Mouse (Mus musculus): ENCODE results near the gene Fgf3.

Gene Fgf3

GRCm38 (mm10) chr7:144837891-144838488 lies at the start of gene Fgf3:
Gene Fgf3 (plus strand): TSS chr7:144838083.
- no peak for ATAC-seq (ENCODE audit: insufficient number of reproducible peaks, low FRiP score, low TSS enrichment)

DNA sequence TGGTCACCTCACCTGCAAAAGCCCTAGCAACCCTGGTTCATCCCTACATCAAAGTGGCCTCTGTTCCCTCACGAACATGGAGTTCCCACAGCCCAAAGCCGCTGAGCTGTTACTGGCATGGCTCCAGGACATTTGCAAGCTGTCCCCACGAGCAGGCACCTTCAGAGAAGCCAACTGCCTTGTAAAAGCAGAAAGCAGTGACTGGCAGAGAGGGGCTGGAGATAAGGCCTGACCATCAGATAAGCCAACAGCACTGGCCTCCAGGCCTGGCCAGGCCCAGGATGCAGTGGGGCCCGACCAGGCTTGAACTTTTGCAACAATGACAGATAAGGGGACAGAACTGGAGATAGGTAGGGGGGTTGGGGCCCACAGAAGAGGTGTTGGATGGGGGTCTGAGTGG lies 49.3 kb upstream of the Fgf3 start:
- ATAC-seq (ENCODE audit: insufficient number of reproducible peaks, low FRiP score, low TSS enrichment) = no peak

- no peak for ATAC-seq (ENCODE audit: insufficient number of reproducible peaks, low FRiP score, low TSS enrichment)
Observed at GRCm38 (mm10) chr7:144789601-144790556, 48.0 kb upstream of the Fgf3 start.

- ATAC-seq (ENCODE audit: insufficient number of reproducible peaks, low FRiP score, low TSS enrichment) = no peak
Observed at GRCm38 (mm10) chr7:144791426-144791825, 46.5 kb upstream of the Fgf3 start.

- ATAC-seq (ENCODE audit: insufficient number of reproducible peaks, low FRiP score, low TSS enrichment) = no peak
Observed at GRCm38 (mm10) chr7:144793296-144793695, 44.6 kb upstream of the Fgf3 start.

- ATAC-seq (ENCODE audit: insufficient number of reproducible peaks, low FRiP score, low TSS enrichment) = no peak
Observed at GRCm38 (mm10) chr7:144795976-144796474, 41.9 kb upstream of the Fgf3 start.

GRCm38 (mm10) chr7:144796986-144797735 lies 40.7 kb upstream of the Fgf3 start:
- peak; percentile 41; the same call in 1 of the 2 replicates for ATAC-seq (ENCODE audit: insufficient number of reproducible peaks, low FRiP score, low TSS enrichment)

DNA sequence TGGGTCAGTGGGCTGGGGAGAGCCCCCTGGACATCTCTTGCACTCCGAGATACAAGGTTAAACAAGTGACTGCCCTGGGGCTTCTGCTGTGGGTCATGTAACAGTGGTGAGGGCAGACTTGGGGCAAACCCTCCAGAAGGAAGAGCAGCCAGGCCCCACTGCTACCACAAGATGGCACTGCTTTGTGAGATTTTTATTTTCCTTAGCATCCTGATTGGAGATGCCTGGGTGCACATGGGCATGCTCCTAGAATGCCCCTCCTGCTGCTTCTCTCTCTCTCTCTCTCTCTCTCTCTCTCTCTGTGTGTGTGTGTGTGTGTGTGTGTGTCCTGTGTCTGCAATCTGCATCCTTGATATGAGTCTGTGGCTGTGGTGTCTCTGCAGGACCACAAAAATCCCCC lies 39.4 kb upstream of the Fgf3 start:
- no peak for ATAC-seq (ENCODE audit: insufficient number of reproducible peaks, low FRiP score, low TSS enrichment)

- ATAC-seq (ENCODE audit: insufficient number of reproducible peaks, low FRiP score, low TSS enrichment) = no peak
Observed at GRCm38 (mm10) chr7:144807036-144807435, 30.8 kb upstream of the Fgf3 start.

GRCm38 (mm10) chr7:144807976-144808577 lies 29.8 kb upstream of the Fgf3 start:
- no peak for ATAC-seq (ENCODE audit: insufficient number of reproducible peaks, low FRiP score, low TSS enrichment)

GRCm38 (mm10) chr7:144811521-144811920 lies 26.4 kb upstream of the Fgf3 start:
- ATAC-seq (ENCODE audit: insufficient number of reproducible peaks, low FRiP score, low TSS enrichment) = no peak

GRCm38 (mm10) chr7:144821901-144822300 lies 16.0 kb upstream of the Fgf3 start:
- no peak for ATAC-seq (ENCODE audit: insufficient number of reproducible peaks, low FRiP score, low TSS enrichment)

- no peak for ATAC-seq (ENCODE audit: insufficient number of reproducible peaks, low FRiP score, low TSS enrichment)
Observed at GRCm38 (mm10) chr7:144823988-144824387, 13.9 kb upstream of the Fgf3 start.

GRCm38 (mm10) chr7:144828369-144828768 lies 9.5 kb upstream of the Fgf3 start:
- no peak for ATAC-seq (ENCODE audit: insufficient number of reproducible peaks, low FRiP score, low TSS enrichment)

DNA sequence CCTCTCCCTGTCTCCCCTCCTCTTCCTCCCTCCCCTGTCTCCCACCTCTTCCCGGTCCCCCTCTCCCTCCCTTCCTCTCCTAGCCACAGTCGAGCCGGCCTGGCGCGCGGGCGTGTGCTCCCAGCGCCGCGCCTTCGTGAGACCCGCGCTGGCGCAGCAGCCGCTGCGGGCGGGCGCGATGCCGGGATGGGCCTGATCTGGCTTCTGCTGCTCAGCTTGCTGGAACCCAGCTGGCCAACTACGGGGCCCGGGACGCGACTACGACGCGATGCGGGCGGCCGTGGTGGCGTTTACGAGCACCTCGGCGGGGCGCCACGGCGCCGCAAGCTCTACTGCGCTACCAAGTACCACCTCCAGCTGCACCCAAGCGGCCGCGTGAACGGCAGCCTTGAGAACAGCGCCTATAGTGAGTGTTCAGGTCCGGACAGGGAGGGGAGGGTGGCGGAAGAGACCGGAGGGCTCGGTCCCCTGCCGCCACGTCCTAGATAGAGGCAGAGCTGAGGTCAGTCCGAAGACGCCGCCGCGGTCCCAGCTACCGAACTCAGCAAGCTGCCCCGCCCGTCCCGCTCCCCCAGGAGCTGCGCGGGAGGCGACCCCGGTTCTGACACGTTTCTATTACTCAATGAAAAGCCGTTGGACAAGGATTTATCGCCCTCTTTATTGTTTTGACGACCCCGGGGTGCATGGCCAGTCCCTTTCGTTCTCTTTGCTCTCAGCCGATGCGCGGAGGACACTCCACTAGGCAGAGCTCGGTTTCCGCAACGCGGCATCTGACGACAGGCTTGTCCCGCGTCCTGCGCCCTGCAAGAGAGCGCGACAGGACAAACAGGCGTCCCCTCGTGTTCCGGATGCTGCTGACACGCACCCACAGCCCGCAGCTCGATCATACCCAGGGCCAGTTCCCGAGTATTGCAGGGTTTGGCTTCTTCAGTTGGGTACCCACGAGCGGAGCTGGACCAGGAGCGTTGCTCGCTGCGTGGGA lies 930 bp downstream of the Fgf3 start:
- ATAC-seq (ENCODE audit: insufficient number of reproducible peaks, low FRiP score, low TSS enrichment) = no peak

DNA sequence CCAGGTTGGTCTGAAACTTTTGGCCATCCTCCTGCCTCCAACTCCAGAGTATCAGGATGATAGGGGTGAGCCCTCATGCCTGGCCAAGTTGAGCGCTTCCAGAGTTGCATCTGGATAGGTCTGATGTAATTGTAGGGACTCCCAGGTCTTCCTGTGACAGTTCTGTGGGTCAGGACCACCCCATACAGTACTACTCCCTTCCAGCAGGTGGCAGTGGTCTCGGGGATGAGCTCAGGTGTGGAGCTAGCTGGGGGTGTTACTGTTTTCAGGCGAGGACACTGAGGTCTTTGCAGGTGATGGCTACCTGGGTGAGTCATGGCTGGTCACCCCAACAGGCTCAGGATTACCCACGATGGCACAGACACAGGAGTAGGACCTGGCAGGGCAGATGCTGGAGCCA lies 8.3 kb downstream of the Fgf3 start:
- no peak for ATAC-seq (ENCODE audit: insufficient number of reproducible peaks, low FRiP score, low TSS enrichment)

- no peak for ATAC-seq (ENCODE audit: insufficient number of reproducible peaks, low FRiP score, low TSS enrichment)
Observed at GRCm38 (mm10) chr7:144847067-144847466, 9.2 kb downstream of the Fgf3 start, which contains the start of gene Fgf4. Gene Fgf4 (plus strand): TSS chr7:144847367.

- no peak for ATAC-seq (ENCODE audit: insufficient number of reproducible peaks, low FRiP score, low TSS enrichment)
Observed at GRCm38 (mm10) chr7:144851321-144851720, 13.4 kb downstream of the Fgf3 start.

GRCm38 (mm10) chr7:144854966-144855365 lies 17.1 kb downstream of the Fgf3 start:
- no peak for ATAC-seq (ENCODE audit: insufficient number of reproducible peaks, low FRiP score, low TSS enrichment)

Data from cerebellum, adult (tissue).